Mouse (Mus musculus) urinary bladder, postnatal 4 days (tissue): ENCODE results near the gene Selenon.

Source experiments
- DNase-seq, 2 experiments: peaks; one replicate each; pipeline ENCODE4 v3.0.0; 2021 to 2022; ENCODE audit warnings: low spot score in 2 of 2

Gene Selenon

DNA sequence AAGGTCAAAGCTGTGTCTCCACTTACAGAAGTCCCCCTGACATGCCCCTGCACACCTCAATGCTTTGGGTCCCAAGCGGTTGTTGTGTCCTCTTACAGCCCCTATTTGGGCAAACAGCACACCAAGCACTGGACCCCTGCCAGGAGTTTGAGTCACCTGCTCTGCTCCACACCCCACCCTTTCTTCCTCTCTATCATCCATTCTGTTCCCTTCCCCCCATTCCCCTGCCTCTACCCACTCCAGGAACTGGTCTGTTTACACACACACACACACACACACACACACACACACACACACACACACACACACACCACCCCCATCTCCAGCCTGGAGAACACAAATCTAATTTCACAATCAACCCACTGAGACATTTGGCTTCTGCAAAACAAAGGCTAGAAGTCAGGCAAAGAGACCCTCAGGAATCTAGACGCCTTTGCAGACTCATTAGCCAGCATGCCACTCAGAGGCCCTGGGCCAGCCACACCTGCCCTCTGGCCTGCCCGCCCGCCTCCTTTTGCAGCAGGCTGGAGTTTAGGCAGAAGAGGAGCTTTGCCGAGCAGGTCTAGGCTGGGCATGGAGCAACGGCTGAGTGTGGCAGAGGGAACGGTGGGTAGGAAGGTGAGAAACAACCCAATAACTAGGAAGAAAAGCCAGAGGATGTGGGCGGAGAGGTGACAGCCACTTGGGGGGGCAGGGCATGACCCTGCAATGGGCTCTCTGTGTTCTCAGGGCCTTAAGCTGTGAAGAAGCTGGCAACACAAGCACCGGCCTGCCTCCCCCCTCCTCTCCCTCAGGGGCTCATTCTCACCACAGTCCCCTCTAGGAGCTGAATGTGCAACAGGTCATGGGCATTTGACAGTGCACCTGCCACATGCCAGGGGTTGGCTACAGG is 4.9 kb downstream of the Selenon start:
- DNase-seq = no peak

DNA sequence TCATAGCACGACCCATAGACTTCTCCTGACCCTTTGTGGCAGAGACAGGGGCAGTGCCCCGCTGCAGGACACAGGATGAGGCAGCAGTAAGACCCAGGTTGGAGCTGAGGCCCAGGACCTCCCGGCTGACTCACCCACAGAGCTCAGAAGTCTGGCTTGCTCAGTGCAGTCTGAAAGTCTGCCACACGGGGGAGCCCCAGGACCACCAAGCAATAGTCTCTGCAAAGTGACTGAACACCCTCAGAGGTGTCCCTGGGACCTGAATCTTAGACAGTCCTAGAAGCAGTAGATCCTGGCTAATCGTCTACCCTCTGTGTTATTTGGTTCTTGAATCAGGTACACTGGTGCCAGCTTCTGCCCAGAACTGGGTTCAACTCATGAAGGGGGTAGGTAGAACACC is 8.7 kb downstream of the Selenon start:
- peak; percentile 84 to 93 for DNase-seq

GRCm38 (mm10) chr4:134542726-134543125 is 9.2 kb downstream of the Selenon start:
- no peak for DNase-seq

DNA sequence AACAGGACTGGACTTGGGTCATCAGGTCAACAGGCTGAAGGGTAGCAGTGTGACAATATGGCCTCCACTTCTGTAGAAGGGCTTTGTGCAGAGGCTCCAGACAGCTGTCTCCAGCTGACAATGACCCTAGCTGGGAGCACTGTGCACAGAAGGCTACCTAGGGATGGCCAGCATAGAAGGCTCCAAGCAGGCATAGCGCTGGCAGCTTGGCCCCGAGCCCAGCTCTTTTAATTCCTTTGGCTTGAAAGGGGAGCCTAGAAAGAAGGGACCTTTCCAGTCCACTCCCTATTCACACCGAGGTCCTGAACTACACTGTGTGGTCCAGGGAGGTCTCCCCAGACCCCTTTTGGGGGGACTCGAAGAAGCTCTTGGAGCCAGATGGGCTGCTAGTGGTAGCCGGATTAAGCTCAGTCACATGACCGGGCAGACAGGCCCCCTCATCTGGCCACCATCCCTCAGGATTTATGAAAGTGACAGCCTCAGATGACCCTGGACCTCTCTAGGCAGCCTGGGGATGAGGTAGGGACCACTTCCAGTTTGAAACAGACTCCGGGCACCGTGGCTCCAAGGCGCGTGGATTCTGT is 12.9 kb downstream of the Selenon start:
- no peak for DNase-seq

DNA sequence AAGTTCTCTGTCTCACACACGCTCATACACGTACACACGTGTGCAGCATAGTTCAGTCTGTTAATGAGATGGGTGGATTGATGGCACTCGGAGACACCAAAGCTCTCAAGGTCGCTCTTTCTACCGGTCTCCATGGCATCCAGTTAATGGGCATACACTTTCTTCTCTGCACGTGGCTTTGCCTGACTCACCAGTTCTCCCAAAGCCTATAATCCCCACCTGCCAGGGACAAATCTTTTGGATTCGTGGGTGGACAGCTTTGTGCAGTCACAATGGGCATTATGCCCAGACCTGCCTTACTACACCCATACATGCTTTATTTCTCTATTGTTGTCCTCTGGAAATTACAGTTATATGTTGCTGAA is 16.2 kb downstream of the Selenon start:
- no peak for DNase-seq

DNA sequence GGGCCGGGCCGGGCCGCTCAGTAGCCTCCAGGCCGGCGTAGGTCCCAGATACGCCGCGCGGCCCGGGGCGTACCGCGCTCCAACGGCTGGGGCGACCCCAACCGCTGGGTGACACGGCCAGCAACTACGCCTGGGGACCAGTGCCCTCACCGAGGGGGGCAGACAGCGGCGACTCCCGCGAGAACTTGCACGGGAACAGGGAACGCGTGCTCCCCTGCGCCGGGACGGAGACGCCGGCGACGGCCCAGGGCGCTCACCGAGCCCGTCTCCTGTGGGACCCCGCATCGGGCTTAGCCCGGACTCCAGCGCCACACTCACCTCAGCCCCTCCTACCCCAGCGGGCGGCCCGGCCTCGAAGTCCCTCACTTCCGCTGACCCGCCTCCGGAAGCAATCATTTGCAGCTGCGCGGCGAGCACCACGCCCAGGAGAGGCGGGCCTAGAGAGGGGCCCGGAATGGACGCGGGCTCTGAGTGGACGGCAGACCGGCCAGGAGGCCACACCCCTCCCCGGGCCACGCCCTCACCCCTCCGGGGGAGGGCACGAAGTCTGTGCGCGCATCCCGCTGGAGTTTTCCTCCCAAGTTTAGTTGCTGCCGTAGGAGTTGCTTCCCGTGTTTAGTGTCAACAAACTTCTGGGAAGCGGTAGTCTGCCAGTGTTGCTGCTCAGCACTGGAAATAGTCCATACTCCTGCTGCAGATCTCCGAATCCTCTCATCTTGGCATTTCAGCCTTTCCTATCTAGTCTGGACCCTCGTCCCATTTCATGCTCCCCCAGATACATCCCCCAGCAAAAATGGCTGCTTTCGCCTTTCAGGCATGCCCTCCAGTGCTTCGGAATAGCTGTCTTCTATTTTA is 16.8 kb downstream of the Selenon start, which contains the start of gene Mtfr1l:
Gene Mtfr1l, minus strand, starts transcription at position 456 of the 855 bp plus-strand sequence.
- peak; percentile 97 to 98 for DNase-seq

- DNase-seq = peak; percentile 61 to 70
These were observed 17.7 kb downstream of the Selenon start for GRCm38 (mm10) chr4:134534124-134534886.

DNA sequence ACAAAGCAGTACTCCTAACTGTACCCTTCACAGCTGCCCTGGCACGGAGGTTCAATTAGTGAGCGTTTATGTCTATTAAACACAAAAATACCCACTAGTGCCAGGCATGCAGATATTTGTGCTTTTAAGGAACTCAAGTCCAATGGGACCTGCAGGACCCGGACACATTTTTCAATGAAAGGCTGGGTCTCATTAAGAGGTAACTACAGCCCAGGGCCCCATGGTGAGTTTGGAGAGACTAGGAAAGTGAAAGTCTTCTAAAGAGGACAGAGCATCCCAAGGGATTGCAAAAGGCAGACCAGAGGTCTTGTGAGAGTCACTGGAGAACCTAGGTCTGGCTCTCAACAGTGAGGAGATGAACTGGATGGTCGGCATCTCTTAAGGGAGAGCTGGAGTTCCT is 18.5 kb downstream of the Selenon start:
- no peak for DNase-seq

DNA sequence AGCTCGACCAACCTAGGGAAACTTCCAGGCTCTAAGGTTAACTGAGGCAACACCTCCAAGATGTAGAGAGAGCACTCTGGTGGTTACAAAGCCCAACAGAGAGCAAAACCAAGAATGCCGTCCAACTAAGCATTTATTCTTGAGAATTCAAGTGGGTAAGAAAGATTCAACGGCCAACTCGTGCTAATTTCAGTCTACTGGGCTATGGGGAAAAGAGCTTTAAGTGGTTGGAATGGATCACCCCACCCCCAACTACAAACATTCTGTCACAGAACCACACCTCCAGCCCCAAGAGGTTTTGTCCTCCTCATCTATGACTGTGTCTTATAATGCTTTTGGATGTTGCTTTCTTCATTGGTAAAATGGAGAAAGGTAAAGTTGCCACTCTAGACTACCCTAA is 19.0 kb downstream of the Selenon start:
- no peak for DNase-seq

GRCm38 (mm10) chr4:134526220-134526619 is 25.7 kb downstream of the Selenon start:
- DNase-seq = no peak

- no peak for DNase-seq
These were observed 26.2 kb downstream of the Selenon start for GRCm38 (mm10) chr4:134525806-134526205.

GRCm38 (mm10) chr4:134523447-134523846 is 28.5 kb downstream of the Selenon start:
- no peak for DNase-seq

- no peak for DNase-seq
These were observed 32.7 kb downstream of the Selenon start for GRCm38 (mm10) chr4:134519281-134519680.

DNA sequence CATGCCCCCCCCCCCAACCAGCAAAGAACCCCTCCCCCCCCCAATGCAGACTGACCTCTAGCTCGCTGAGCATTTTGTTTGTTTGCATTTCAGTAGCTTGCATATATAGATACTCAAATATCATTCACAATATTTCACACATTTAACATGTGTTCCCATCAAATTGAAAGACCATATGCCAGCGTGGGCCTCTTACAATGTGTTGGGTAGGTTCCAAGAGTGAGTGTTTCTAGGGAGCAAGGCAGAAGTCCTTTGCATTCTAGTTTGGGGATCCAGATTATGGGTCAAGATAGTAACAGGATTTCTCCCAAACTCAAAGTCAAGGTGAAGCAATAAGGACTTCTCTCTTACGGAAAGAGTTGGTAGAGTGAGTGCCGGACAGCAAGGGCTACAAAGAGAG is 33.4 kb downstream of the Selenon start:
- no peak for DNase-seq

- no peak for DNase-seq
These were observed 34.2 kb downstream of the Selenon start for GRCm38 (mm10) chr4:134517719-134518118.

DNA sequence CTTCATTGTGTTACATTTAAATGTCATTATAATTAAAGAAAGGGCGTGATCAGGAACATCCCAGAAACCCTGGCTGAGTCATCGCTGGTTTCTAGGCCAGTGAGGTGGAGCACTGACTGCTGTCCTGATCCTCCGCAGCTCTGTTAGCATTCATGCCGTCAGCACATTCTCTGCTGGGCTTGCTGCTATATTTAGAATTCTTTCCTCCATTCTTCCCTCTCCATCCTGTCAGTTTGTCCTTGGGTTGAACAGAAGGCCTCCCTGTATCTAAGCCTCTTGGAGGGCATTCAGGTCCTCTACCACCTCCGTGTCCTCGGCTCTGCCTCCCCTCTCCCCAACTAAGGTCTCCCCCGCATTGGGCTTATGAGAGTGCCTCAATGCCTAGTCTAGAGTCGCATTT is 35.0 kb downstream of the Selenon start:
- no peak for DNase-seq

DNA sequence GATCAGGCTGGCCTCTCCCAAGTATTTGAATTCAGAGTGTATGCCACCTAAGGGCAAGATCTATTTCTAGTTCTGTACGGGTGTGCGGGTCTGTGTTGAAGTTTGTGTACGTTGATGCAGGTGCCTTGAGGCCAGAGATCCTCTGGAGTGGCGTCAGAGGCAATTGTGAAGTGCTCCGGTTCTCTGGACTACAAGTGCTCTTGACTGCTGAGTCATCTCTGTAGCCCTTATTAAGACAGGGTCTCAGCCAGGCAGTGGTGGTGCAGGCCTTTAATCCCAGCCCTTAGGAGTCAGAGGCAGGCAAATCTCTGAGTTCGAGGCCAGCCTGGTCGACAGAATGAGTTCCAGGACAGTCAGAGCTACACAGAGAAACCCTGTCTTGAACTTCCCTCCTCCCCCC is 36.4 kb downstream of the Selenon start:
- DNase-seq = no peak

- no peak for DNase-seq
These were observed 37.5 kb downstream of the Selenon start for GRCm38 (mm10) chr4:134514309-134514930.

GRCm38 (mm10) chr4:134512798-134513197 is 39.2 kb downstream of the Selenon start:
- peak; percentile 71 to 79 for DNase-seq

GRCm38 (mm10) chr4:134511730-134512129 is 40.2 kb downstream of the Selenon start:
- DNase-seq = no peak

DNA sequence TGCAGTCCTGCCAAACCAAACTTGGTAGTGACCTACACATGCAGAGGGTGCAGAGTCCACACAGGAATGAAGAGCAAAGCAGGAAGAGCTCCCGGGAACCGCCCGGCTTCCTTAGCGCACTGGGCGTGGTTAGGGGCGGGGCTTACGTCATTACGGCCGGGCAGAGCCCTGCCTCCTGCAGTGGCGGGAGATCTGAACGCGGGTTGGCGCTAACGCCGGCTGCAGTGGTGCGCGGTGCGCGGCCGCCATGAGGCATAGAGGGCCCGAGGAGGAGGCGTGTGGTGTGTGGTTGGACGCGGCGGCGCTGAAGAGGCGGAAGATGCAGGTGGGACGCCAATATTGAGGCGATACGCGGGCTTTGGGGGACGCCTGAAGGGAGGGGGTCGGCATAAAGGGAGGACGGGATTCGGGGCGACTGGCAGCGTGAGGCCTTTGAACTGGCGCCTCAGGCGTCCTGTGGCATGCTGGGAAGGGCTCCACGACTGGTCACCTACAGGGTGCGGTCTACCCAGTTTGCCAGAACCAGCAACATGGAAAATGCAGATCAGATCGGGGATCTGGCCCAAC is 41.0 kb downstream of the Selenon start, which contains the start of gene Aunip:
Gene Aunip, plus strand, starts transcription at position 155 of the 567 bp plus-strand sequence.
- DNase-seq = peak; percentile 84 to 93
